Mouse (Mus musculus): ENCODE measurements around the gene Stpg2.
"Not testable (repeated sequence)": the region's sequence is repeated elsewhere in the genome, so short reads cannot be mapped to it uniquely, and the experiment has no call there.

Stpg2 gene

DNA sequence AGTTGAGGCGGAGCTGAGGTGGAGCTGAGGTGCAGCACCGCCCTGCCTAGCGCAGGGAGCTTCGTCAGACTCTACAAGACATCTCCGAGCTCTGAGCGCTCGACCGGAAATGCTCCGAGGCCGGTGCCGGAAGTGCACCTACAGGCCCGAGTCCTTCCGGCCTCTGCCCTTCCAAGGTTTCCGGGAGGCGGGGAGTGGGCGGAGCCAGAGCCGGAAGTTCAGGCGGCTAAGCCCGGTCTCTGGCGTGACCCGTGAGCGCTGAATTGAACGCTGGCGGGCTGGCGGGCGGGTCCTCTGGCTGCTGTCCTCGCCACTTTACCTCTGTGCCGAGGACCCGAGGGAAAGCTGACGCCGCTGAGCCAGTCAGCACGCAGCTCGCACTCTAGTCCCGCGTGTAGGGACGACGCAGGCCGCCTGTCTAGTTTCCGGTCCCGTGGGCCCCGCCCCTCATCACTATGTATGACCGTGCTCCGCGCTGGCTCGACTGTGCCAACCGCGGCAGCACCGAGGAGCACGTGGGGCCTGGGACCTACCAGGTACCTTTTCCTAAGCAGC lies at the start of gene Stpg2:
TSS of gene Stpg2 (plus strand) at position 251 of the 555 bp plus-strand sequence.
- DNase-seq (ENCODE audit: low spot score): peak; percentile 94

DNA sequence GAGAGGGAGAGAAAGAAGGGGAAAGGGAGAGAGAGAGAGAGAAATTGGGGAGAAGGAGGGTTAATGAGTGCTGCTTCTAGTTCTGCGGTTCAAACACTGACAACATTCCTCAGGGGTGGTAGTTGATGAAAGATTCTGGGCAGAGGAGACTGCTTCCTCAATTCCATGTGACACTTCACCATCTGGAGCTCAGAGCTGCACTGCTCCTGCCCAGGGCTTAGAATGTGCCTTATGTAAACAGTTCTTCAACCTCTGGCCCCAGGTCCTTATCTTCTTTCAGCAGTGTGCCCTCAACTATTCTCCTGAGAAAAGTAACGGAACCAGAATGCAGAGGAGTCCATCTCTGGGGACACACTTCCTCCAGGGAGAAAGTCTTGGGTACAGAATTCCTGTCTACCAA lies 43.3 kb upstream of the Stpg2 start:
- peak; percentile 6 for DNase-seq (ENCODE audit: low spot score)

DNA sequence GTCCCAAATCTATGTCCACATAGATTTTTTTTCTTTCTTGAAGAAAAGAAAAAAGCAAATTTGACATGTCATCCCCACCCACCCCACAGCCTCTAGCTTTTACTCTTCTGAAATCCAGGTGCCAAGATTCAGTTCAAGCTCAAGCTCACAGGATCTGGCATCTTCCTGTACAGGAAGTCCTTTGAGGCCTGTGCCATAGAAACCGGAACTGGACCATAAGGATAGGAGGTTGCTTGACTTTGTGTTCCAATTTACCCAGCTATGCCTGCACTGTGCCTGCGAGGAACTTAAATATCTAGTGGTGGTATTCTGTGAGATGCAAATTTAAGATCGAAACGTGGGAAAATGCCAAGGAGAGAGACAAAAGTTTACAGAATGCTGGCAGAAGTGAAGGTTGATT lies 42.8 kb upstream of the Stpg2 start:
- DNase-seq (ENCODE audit: low spot score): no peak

DNA sequence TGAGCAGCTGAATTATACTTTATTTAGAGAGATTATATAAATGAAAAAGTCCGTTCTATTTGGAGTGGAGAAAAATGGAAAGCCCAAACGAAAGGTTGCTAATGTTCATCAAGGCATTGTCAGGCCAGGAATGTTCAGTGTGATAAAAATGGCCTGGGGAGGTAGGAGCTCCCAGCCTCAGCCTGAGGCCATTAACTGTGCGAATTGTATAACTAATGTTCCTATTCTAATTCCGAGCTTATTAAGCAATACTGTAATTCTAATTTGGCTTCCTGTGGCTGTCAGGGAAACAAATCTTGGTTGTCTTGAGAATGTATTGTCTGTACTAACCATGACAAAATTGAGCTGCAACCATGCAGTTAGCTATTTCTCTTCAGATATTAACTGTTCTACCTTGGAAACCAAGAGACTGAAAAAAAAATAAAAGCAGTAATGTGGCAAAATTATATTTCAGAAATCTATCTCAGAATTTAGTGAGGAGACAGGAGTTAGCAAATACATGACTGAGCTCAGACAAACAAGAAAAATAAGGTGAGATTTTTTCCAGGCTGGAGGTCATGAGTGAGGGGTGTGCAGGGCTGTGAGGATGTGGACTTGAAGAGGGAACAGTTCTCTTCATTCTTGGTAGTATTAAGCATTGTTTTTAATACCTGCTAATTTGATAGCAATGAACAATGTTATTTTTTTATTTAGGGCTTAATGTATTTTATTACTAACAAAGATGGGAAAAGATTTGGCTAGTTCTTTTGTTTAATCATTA lies 36.8 kb upstream of the Stpg2 start:
- DNase-seq (ENCODE audit: low spot score): no peak

DNA sequence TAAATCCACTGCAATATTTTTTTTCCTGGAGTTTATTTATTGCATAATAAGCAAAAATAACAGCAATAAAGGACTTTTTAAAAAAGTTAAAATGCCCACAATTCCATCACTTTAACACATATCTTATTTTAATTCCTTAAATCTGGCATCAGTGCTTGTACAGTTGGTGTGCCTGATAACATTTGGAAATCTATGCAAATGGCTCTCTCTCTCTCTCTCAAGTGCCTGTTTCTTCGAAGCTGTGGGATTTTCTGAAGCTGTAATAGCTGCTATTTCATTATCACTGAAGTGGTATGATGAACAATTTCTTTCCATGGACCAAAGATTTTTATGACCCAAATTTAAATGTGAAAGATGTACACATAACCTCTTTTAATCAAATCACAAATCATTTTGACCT lies 35.8 kb upstream of the Stpg2 start:
- DNase-seq (ENCODE audit: low spot score): no peak

DNA sequence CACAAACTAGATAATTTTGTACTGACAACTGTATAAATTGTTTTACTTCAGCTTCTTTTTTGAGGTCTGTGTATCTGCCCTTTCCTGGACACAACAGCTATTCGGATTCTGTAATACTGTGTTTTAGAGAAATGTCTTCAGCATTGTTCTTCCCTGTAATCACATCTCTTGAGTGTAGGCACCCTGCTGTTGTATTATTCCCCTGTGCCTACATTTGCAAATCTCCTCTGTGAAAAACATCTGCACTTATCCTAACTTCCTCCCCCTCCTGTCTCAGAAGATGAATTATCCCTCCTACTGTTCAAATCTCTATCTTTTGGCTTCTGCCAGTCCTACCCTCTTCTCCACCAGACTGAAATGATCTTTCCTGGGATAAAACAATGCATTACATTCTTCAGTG lies 28.6 kb upstream of the Stpg2 start:
- DNase-seq (ENCODE audit: low spot score): no peak

DNA sequence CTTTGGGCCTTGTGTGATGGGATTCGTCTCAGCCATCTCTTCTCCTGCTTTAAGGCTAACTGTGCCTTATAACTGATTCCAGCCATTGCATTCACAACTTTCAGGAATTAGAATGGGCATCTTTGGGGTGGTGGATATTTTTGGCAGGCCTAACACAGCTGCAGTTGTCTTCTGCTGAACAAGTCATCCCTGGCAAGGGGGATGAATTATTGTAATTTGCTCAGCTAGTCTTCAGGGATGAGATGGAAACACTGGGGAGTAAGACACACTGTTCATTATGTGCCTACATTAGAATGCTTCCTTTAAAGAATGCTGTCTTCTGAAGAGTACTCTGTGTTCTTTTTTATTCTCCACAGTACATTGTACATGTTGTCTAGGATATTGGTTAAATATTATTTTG lies 14.0 kb upstream of the Stpg2 start:
- no peak for DNase-seq (ENCODE audit: low spot score)

DNA sequence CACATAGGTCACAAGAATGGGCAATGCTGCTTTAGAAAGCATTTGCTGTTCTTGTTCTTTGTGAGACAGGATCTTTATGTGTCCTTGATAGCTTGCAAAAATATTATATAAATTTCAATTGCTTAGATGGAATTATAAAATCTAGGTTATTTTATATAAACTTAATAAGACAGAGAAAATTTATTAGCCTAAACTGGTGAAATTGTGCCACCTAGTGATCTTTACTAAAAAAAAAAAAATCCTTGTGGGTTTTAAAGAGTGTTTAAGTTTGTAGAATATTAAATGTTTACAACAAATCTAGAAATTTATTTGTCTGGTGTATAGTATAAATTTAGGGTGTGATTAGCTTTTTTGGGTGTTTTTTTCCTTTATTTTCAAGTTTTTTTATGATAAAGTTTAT lies 11.6 kb upstream of the Stpg2 start:
- DNase-seq (ENCODE audit: low spot score): no peak

DNA sequence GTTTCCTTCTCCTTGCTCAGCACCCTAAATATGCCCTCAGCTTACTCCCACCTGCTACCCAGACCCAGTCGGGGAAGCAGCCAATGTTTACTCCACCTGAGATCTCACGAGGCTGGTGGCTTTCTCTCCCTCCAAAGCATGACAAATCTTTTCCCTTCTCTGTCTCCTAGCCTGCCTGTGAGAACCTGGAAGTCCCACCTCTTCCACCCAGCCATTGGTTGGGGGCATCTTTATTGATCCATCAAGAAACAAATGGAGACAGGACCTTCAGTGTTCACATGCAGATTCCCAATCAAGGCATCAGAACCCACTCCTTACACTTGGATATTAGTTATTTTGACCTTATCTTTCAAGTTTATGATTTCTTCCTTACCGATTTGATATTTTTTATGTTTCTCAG lies 7.1 kb upstream of the Stpg2 start:
- no peak for DNase-seq (ENCODE audit: low spot score)

DNA sequence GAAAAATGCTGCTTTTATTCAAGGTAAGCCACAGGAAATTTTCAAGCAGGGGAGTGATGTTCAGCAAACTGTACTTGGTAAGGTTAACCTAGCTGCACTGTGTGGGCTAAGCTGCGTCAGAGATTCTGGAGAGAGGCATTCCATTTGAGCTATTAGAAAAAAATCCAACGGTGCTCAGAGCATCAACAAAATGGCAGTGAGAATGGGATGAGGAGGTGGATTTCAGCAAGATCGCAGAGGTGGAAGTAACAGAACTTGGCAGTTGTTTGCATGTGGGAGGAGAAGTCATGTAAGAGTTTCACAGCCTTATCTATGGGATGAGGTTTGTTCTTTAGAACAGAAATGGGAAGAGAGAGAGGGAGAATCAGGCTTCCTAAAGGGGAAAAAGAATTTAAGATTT lies 5.2 kb upstream of the Stpg2 start:
- DNase-seq (ENCODE audit: low spot score): no peak

DNA sequence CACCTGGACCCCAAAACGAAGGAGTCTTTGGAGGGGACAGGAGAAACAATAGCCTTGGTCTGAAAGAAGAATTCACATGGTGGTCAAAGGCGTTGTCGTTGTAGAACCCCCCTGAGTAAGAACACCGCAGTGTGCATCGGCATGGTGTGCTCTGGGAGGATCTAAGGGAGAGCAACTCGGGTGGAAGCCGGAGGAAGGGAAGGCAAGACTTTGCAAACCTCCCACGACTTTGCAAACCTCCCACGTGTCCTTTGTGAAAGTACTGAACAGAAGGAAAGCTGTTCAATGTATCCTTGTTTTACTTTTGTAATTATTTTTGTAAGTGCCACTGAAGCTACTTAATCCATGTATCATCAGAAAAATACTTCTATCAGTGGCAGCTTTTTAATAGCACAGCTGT lies 11.5 kb downstream of the Stpg2 start:
- DNase-seq (ENCODE audit: low spot score): no peak

DNA sequence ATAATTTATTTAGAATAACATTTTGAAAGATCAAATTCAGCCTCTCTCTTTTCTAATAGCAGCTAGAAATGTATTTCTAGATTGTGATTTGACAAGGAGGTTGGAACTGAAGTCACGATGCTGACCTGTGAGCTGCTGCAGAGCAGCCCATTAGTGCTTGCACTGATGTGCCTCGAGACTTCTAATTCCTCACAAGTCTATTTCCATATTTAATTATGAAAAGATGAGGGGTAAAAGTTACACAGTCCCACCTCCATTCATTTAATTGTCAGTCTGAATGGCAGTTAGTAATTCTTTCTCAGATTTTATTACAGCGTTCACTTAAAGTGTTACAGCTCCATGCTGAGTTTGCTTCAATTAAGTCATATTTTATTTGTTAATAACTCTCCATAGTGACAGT lies 19.6 kb downstream of the Stpg2 start:
- DNase-seq (ENCODE audit: low spot score): no peak

DNA sequence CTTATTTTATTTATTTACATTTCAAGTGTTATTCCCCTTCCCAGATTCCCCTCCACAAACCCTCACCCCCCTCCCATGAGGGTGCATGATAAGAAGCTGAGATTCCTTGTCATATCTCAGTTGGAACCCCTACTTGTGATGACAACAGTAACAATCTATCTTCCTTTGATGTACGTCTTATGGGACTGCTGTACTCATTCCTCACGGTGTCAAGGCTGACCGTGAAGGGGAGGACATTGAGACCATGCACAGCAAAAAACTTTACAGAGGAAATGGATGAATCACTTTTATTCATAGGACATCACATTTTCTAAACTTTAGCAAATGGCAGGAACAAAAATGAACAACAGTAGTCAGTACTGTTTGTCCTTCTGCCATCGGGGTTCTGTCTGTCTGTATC lies 21.3 kb downstream of the Stpg2 start:
- no peak for DNase-seq (ENCODE audit: low spot score)

DNA sequence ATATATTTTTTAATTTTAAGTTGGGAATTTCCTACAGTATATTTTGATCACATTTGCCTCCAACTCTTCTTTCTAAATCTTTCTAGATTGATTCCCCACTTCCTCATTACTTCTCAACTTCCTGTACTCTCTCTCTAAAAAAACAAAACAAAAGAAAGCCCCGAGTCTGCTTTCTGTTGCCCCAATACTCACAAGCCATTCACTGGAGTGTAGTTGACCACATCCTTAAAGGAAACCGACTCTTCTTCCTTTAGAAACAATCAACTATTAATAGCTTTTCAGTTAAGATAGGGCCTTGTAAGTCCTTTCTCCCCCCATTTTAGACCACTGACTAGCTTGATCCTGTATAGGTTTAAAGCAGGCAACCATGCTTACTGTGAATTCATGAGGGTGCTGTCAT lies 39.7 kb downstream of the Stpg2 start:
- no peak for DNase-seq (ENCODE audit: low spot score)

DNA sequence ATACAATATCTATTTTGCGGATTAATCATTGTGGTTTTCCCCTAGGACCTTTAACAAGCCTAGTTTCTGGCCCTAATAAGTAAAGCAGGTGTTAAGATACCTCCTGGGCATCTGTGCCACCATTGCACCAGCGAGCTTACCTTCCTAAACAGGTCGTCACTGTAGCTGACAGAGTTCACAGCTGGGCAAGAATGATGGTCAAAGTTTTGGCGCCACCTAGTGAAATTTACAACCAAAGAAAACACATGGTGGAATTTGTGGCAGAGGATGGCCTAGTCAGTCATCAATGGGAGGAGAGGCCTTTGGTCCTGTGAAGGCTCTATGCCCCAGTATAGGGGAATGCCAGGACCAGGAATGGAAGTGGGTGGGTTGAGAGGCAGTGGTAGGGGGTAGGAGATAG lies 41.0 kb downstream of the Stpg2 start:
- DNase-seq (ENCODE audit: low spot score): peak; percentile 64

DNA sequence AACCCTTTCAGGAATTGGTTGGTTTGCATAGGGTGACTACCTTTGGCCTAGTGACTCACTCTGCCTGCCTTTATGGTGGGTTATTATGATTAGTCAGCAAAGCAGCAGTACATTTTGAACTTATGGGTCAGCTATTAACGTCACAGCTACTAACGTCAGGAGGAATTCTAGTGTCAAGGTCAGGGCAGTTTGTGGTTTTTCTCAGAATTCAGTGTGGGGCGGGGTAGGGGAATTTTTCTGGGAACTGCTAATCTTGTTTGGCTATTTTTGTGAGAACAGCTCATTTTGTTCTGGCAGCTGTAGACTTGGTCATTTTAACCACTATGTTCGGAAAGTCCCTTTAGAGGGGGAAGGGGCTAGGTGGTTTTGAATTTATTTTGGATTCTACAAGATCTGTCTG lies 56.9 kb downstream of the Stpg2 start:
- not testable (repeated sequence) for DNase-seq (ENCODE audit: low spot score)

DNA sequence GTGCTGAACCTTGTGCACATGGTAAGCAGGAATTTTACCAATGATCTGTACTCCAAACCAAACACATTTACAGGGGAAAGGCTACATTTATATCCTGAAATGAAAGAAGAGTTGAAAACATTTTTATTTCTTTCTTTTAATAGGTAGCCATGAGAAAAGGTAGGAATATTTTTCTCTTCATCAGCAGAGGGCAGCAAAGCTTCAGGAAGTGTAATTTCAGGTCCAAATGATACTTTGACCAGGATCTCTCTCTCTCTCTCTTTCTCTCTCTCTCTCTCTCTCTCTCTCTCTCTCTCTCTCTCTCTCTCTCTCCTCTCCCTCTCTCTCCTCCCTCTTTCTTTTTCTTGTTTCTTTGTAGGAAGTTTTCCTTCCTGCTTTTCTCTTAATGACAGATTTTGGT lies 92.4 kb downstream of the Stpg2 start:
- DNase-seq (ENCODE audit: low spot score): peak; percentile 62

DNA sequence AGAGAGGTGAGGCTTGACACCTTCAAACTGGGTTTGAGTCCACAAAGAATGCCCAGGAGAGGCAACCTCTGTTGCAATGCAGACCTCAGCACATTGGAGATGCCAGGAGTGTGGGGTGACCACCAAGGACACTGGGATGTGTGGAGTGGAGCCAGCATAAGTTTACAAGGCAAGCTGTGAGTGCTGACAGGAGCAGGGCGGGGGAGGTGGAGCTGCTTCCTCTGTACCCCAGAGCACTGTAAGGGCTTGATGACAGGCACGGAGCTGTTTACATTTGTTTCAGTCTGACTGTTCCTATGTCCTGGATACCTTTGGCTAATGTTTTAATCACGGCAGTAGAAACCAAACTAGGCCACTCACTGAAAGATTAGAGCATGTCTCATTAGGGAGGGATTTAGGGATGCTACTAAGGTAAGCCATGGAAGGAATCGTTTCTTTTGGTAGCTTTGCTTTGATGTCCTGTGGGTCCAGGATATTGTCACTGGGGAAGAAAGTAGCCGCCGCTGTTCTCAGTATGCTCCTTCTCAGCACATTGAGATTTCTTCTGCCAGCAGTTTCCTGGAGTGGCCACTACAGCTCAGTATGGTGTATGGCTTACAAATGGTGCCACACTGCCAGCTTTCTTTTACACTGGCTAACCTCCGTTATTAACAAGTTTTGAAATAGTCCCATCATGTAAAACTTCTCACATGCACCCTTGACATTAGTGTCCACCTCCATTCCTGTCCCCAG lies 102.8 kb downstream of the Stpg2 start:
- peak; percentile 11 for DNase-seq (ENCODE audit: low spot score)

DNA sequence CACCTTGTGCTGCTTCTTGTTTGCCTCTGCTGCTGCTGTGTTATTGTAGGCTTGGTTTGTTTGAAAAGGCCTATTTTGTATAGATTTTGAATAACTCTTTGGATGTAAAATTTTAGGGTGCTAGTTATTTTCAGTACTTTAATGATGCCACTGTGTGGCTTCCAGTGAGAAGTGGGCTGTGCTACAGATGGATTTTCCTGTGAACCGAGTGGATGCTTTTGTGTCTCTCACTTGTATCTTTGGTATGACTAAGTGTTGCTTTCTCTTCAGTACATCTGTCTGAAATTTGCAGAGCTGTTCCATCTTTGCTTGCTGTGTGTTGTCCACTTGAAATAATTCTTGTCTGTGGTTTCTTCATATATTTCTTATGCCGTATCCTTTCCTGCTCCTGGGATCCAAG lies 106.2 kb downstream of the Stpg2 start:
- no peak for DNase-seq (ENCODE audit: low spot score)

DNA sequence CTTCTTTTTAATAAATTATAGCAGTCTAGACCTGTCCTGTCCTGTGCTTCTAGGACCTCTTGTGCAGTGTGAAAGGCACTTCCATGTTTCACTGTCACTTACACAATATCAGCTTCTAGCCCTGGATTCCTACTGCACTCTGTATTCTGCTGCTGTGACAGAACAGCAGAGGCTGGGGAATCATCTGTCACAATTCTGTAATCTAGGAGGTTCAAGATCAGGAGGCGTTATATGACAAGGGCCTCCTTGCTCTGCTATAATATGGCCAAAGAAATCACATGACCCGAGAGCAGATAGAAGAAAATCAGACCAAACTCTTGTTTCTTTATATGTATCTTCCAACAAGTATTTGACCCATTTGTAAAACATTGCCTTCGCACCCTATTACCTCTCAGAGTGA lies 175.0 kb downstream of the Stpg2 start:
- no peak for DNase-seq (ENCODE audit: low spot score)

DNA sequence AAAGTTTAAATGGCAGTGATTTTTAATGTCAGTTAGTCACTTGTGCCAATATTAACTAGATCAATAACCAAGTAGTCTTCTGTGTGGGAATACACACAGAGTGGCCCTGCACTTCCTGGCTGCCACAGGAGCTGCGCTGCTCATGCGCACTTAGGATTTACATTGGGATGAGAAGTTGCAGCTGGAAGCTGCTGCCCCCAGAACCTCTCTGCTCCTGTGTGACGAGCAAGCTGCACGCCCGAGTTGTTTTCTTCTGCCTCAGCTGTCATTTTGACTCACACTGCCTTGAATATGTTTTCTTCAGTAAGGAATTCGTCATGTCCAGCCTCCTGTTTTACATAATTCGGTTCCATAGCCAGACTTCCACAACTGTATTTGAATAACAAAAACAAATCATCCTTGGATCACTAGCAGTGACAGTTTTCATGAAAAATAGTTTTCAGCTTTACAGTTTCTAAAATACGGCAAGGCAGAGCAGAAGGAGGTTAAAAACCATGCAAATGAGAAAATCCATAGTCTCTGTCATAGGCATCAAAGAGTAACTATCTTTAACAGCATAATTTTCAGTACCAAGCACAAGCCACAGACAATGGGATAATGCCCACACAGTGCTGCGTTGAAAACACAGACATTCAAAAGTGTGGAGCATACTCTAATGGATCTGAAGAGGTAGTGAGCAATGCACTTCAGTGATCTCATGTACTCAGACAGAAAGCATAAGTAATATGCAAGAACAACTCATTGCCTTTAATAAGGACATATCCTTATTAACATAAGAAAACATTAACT lies 191.8 kb downstream of the Stpg2 start:
- no peak for DNase-seq (ENCODE audit: low spot score)

DNA sequence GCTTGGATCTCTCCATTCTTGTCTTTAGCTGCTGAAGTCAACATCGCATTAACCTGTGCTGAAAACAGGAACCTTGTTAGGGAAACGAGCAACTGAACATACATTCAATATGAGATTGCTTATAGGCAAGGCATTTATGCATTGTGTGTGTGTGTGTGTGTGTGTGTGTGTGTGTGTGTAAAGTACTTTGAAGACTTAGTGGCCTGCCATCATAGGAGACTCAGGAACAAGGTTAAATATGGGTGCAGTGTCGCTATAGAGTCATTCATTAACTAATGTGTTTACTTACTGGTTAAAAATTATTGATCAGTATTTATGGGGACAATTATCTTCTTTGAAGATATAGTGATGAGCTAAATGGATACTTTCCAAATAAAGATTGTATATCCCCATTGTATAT lies 199.2 kb downstream of the Stpg2 start:
- no peak for DNase-seq (ENCODE audit: low spot score)

DNA sequence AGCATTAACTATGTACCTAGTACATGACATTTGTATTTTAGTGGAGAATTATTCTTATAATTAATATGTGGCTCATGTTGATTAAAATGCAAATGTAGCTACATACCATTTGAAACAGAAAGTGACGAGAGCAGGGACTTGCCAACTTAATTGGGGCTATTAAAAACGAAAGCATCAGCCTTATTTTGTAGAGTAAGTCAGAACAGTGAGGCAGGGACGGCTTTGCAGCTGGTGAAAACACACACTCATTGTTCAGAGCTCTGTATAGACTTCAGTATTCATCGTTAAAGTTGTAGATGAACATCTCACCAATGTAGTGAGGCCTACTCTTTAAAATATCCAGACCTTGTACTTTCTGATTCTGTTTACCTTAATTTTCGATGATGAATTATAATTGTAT lies 213.6 kb downstream of the Stpg2 start:
- no peak for DNase-seq (ENCODE audit: low spot score)

Measured in embryo, embryonic 10.5 days (tissue).